Mouse (Mus musculus): ENCODE data around the gene Spem2.
"Not testable (repeated sequence)": the region's sequence is repeated elsewhere in the genome, so short reads cannot be mapped to it uniquely, and the experiment has no call there.

Gene Spem2

GRCm38 (mm10) chr11:69818365-69818764 is at the start of gene Spem2:
Spem2 (minus strand) TSS chr11:69818465.
- DNase-seq (ENCODE audit: low read depth, low spot score) = no peak

- no peak for DNase-seq (ENCODE audit: low read depth, low spot score)
Measured at GRCm38 (mm10) chr11:69867335-69867734, 49.1 kb upstream of the Spem2 start.

GRCm38 (mm10) chr11:69865561-69865960 is 47.3 kb upstream of the Spem2 start:
- DNase-seq (ENCODE audit: low read depth, low spot score) = no peak

- DNase-seq (ENCODE audit: low read depth, low spot score) = no peak
Measured at GRCm38 (mm10) chr11:69864138-69864860, 46.0 kb upstream of the Spem2 start.

GRCm38 (mm10) chr11:69863729-69864128 is 45.5 kb upstream of the Spem2 start:
- not testable (repeated sequence) for DNase-seq (ENCODE audit: low read depth, low spot score)

- no peak for DNase-seq (ENCODE audit: low read depth, low spot score)
Measured at GRCm38 (mm10) chr11:69858113-69858998, 40.1 kb upstream of the Spem2 start, which contains the start of gene Tnk1. Tnk1 (minus strand) TSS chr11:69858730.

GRCm38 (mm10) chr11:69855347-69855746 is 37.1 kb upstream of the Spem2 start:
- DNase-seq (ENCODE audit: low read depth, low spot score) = no peak

GRCm38 (mm10) chr11:69854680-69855079 is 36.4 kb upstream of the Spem2 start:
- no peak for DNase-seq (ENCODE audit: low read depth, low spot score)

- DNase-seq (ENCODE audit: low read depth, low spot score) = no peak
Measured at GRCm38 (mm10) chr11:69853994-69854393, 35.7 kb upstream of the Spem2 start.

GRCm38 (mm10) chr11:69850754-69851153 is 32.5 kb upstream of the Spem2 start:
- no peak for DNase-seq (ENCODE audit: low read depth, low spot score)

- no peak for DNase-seq (ENCODE audit: low read depth, low spot score)
Measured at GRCm38 (mm10) chr11:69849884-69850283, 31.6 kb upstream of the Spem2 start.

- DNase-seq (ENCODE audit: low read depth, low spot score) = no peak
Measured at GRCm38 (mm10) chr11:69849128-69849527, 30.9 kb upstream of the Spem2 start.

- no peak for DNase-seq (ENCODE audit: low read depth, low spot score)
Measured at GRCm38 (mm10) chr11:69848021-69848420, 29.8 kb upstream of the Spem2 start.

- DNase-seq (ENCODE audit: low read depth, low spot score) = no peak
Measured at GRCm38 (mm10) chr11:69846738-69847688, 28.7 kb upstream of the Spem2 start.

GRCm38 (mm10) chr11:69846198-69846680 is 28.0 kb upstream of the Spem2 start, which contains the start of gene Plscr3:
Plscr3 (plus strand) TSS chr11:69846376.
- DNase-seq (ENCODE audit: low read depth, low spot score) = peak; percentile 89

GRCm38 (mm10) chr11:69838714-69839104 is 20.4 kb upstream of the Spem2 start:
- no peak for DNase-seq (ENCODE audit: low read depth, low spot score)

- peak; percentile 93 for DNase-seq (ENCODE audit: low read depth, low spot score)
Measured at GRCm38 (mm10) chr11:69837952-69838713, 19.9 kb upstream of the Spem2 start, which contains the start of gene Tmem256. Tmem256 (plus strand) TSS chr11:69838514.

- DNase-seq (ENCODE audit: low read depth, low spot score) = no peak
Measured at GRCm38 (mm10) chr11:69837604-69837951, 19.3 kb upstream of the Spem2 start, which contains the start of gene Nlgn2. Nlgn2 (minus strand) TSS chr11:69837784.

GRCm38 (mm10) chr11:69836703-69837576 is 18.7 kb upstream of the Spem2 start:
- DNase-seq (ENCODE audit: low read depth, low spot score) = no peak

Measured in embryo, embryonic 11.5 days (tissue).